Mouse (Mus musculus): ENCODE results near the gene Tmcc2. TPM values are rescaled to one million over a fixed set of nuclear protein-coding genes. Genes with fewer than 3 reads are reported as not detected.
"Not testable (repeated sequence)": the region's sequence is repeated elsewhere in the genome, so short reads cannot be mapped to it uniquely, and the experiment has no call there.

Tmcc2 gene
- polyA plus RNA-seq, 1 experiment from 2014 or later: 342 TPM

GRCm38 (mm10) chr1:132364896-132365557 lies 26.1 kb downstream of the Tmcc2 start:
- Histone ChIP-seq H3K36me3 (peaks cover 89% of the 10 kb centered on the region), H3K4me2 (peak overlapping the region; percentile 75), H3K4me3 (peak overlapping the region; percentile 89), H3K9me3 (replicated peaks) (no peaks in the 10 kb centered on the region), H3K27ac (peak overlapping the region; percentile 98), H3K4me1 (peaks cover 92% of the 10 kb centered on the region), H3K9ac (peak overlapping the region; percentile 91), H3K27me3 (replicated peaks) (no peaks in the 10 kb centered on the region)
- no peak for ATAC-seq
- 71% methylated on average over 7 of the region's 7 CpGs for WGBS (ENCODE audit: insufficient replicate concordance)

DNA sequence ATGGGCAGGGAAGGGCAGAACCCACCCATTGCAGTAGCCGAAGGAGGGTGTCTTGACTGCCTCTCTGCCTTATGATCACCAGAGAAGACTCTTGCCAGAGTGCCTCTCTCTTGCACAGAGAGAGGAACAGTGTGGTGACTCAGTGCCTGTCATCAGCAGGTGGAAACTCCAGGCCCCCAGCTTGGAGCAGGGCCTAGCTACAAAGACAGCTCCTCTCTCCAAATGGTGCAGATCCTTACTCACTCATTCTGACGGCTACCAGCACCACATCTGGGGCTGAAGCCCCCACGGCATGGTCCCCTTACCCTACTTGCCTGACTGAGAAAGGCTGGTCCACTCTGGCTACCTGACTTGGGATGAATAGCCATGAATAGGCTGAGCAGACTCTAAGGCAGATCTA lies 26.7 kb downstream of the Tmcc2 start:
- 80% methylated on average over 3 of the region's 3 CpGs for WGBS (ENCODE audit: insufficient replicate concordance)
- Histone ChIP-seq H3K9ac (peak overlapping the region; percentile 91), H3K36me3 (peaks cover 89% of the 10 kb centered on the region), H3K4me1 (peaks cover 87% of the 10 kb centered on the region), H3K27ac (peak overlapping the region; percentile 98), H3K27me3 (replicated peaks) (no peaks in the 10 kb centered on the region), H3K9me3 (replicated peaks) (no peaks in the 10 kb centered on the region), H3K4me2 (peak overlapping the region; percentile 75), H3K4me3 (peak overlapping the region; percentile 89)
- ATAC-seq: no peak

GRCm38 (mm10) chr1:132361959-132362358 lies 29.1 kb downstream of the Tmcc2 start:
- H3K27me3 ChIP-seq (replicated peaks): no peaks in the 10 kb centered on the region
- no peak overlapping the region; the same call in 1 of the 2 replicates for H3K4me3 ChIP-seq
- H3K9me3 ChIP-seq (replicated peaks): no peaks in the 10 kb centered on the region
- peak overlapping the region; percentile 27; the same call in 1 of the 2 replicates for H3K27ac ChIP-seq
- H3K4me1 ChIP-seq: peaks cover 80% of the 10 kb centered on the region
- H3K36me3 ChIP-seq: peaks cover 100% of the 10 kb centered on the region
- no peak for ATAC-seq
- no peak overlapping the region for H3K9ac ChIP-seq
- 30% methylated on average over 6 of the region's 6 CpGs for WGBS (ENCODE audit: insufficient replicate concordance)
- H3K4me2 ChIP-seq: peak overlapping the region; percentile 75

DNA sequence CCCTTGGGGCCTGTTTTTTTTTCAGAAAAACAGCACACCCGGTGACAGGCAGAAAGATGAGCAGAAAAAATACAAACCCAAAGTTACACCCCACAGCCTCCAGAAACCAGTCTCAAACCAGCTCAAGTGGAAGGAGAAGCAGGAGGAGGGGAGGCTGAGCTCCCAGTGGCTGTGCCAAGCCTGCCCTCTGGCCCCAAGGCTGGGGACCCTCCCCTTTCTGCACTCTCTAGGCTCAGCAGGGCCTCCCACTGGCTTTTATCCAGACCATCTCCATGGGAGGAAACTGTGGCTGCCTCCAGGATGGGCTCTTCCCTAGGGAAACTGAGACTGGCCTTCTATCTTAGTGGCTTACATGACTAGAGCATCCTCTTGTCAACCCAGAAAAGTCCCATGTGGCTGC lies 34.2 kb downstream of the Tmcc2 start:
- 75% methylated on average over 1 of the region's 1 CpGs for WGBS (ENCODE audit: insufficient replicate concordance)
- Histone ChIP-seq H3K27me3 (replicated peaks) (no peaks in the 10 kb centered on the region), H3K4me1 (peaks cover 45% of the 10 kb centered on the region), H3K36me3 (peaks cover 86% of the 10 kb centered on the region), H3K4me2 (no peak overlapping the region), H3K9me3 (replicated peaks) (no peaks in the 10 kb centered on the region), H3K27ac (peak overlapping the region; percentile 59), H3K9ac (no peak overlapping the region), H3K4me3 (no peak overlapping the region)
- ATAC-seq: no peak

DNA sequence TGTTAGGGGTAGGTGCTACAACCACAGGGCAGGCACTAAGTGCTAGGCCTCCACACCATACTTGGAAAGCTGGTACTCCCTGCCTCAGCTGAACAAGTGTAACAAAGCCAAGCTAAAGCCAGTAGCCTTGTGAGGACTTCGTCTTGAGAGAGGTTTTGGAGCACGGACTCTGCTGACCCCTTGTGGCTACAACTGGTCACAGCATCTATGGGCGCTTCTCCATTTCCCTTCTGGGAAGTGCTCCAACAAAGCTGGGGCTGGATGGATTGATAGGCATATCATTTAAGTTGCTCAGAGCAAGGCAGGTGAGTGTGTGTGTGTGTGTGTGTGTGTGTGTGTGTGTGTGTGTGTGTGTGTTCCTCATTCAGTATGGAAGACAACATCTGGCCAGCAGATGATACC lies 35.2 kb downstream of the Tmcc2 start:
- H3K4me2 ChIP-seq: no peak overlapping the region
- H3K4me1 ChIP-seq: peaks cover 39% of the 10 kb centered on the region
- no peak overlapping the region for H3K9ac ChIP-seq
- WGBS (ENCODE audit: insufficient replicate concordance): 6% methylated on average over 3 of the region's 3 CpGs
- peak; percentile 38 for ATAC-seq
- no peak overlapping the region; the same call in 1 of the 2 replicates for H3K27ac ChIP-seq
- no peaks in the 10 kb centered on the region for H3K27me3 ChIP-seq (replicated peaks)
- H3K9me3 ChIP-seq (replicated peaks): peaks cover 5% of the 10 kb centered on the region
- no peak overlapping the region for H3K4me3 ChIP-seq
- peaks cover 76% of the 10 kb centered on the region for H3K36me3 ChIP-seq

DNA sequence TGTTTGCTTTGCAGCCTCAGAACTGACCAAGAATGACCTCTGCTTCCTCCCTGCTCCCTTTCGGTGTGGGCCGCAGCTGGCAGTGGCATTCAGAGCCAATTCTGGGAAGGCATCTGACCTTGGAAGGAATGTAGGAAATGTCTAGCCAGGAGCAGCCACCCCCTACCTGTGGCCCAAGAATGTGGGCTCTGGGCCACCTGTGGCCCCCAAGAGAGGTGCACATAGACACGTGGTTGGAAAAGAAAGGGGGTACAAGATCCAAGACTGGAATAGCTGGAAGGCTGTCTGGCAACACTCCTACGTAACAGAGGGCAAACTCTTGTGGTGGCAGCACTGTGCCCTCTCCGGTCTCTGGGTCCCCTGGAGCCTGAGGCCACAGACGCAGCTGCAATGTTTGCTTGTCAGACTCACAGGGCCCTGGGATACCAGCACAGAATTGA lies 35.9 kb downstream of the Tmcc2 start:
- Histone ChIP-seq H3K36me3 (peaks cover 70% of the 10 kb centered on the region), H3K4me2 (no peak overlapping the region), H3K9me3 (replicated peaks) (peaks cover 8% of the 10 kb centered on the region), H3K4me3 (no peak overlapping the region), H3K27me3 (replicated peaks) (no peaks in the 10 kb centered on the region), H3K27ac (no peak overlapping the region), H3K4me1 (peaks cover 33% of the 10 kb centered on the region), H3K9ac (no peak overlapping the region)
- WGBS (ENCODE audit: insufficient replicate concordance): 80% methylated on average over 6 of the region's 6 CpGs
- ATAC-seq: peak; percentile 26

DNA sequence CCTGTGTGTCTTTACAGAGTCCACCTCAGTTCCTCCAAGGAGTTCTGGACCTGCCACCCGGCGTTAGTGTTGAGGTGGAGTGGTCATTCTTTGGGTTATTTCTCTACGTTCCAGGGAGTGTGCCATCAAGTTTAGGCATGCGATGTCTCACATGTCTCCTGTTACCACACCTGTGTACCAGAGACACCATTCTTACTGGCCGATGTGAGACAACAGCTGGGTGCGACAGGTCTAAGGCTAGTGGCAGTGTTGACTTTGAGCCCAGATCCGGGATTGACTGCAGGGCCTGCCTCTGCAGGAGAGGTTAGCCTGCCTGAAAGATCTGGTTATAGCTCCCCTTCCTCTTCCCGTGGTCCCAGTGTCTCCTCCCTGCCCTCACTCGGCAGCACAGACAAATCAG lies 36.8 kb downstream of the Tmcc2 start:
- H3K9ac ChIP-seq: no peak overlapping the region
- peaks cover 60% of the 10 kb centered on the region for H3K36me3 ChIP-seq
- no peak for ATAC-seq
- no peak overlapping the region for H3K4me3 ChIP-seq
- no peak overlapping the region for H3K4me2 ChIP-seq
- peaks cover 29% of the 10 kb centered on the region for H3K4me1 ChIP-seq
- no peaks in the 10 kb centered on the region for H3K27me3 ChIP-seq (replicated peaks)
- H3K9me3 ChIP-seq (replicated peaks): peaks cover 8% of the 10 kb centered on the region
- H3K27ac ChIP-seq: peak overlapping the region; percentile 4; the same call in 1 of the 2 replicates
- 78% methylated on average over 9 of the region's 9 CpGs for WGBS (ENCODE audit: insufficient replicate concordance)

- Histone ChIP-seq H3K9ac (no peak overlapping the region), H3K4me2 (no peak overlapping the region), H3K27me3 (replicated peaks) (no peaks in the 10 kb centered on the region), H3K4me1 (peaks cover 21% of the 10 kb centered on the region), H3K4me3 (no peak overlapping the region), H3K27ac (peak overlapping the region; percentile 37), H3K36me3 (peaks cover 52% of the 10 kb centered on the region), H3K9me3 (replicated peaks) (peaks cover 8% of the 10 kb centered on the region)
- 0 out of 2 replicates have a peak, but pooled peaks have one; percentile 10 for ATAC-seq
- 56% methylated on average over 5 of the region's 5 CpGs for WGBS (ENCODE audit: insufficient replicate concordance)
Measured at GRCm38 (mm10) chr1:132353389-132353788, 37.7 kb downstream of the Tmcc2 start.

- Histone ChIP-seq H3K9me3 (replicated peaks) (peaks cover 8% of the 10 kb centered on the region), H3K4me1 (peaks cover 25% of the 10 kb centered on the region), H3K9ac (no peak overlapping the region), H3K27me3 (replicated peaks) (0 out of 2 replicates have a peak, but pooled peaks cover 7% of the 10 kb centered on the region), H3K4me2 (no peak overlapping the region), H3K4me3 (no peak overlapping the region), H3K27ac (no peak overlapping the region), H3K36me3 (peaks cover 29% of the 10 kb centered on the region)
- 82% methylated on average over 4 of the region's 4 CpGs for WGBS (ENCODE audit: insufficient replicate concordance)
- no peak for ATAC-seq
Measured at GRCm38 (mm10) chr1:132351058-132351457, 40.0 kb downstream of the Tmcc2 start.

GRCm38 (mm10) chr1:132349601-132350000 lies 41.5 kb downstream of the Tmcc2 start:
- H3K9ac ChIP-seq; ATAC-seq; H3K4me2 ChIP-seq; H3K4me3 ChIP-seq; H3K27ac ChIP-seq; H3K27me3 ChIP-seq (replicated peaks); H3K9me3 ChIP-seq (replicated peaks): not testable (repeated sequence)
- H3K4me1 ChIP-seq: peaks cover 18% of the 10 kb centered on the region
- H3K36me3 ChIP-seq: peaks cover 14% of the 10 kb centered on the region
- WGBS (ENCODE audit: insufficient replicate concordance): 84% methylated on average over 3 of the region's 3 CpGs

DNA sequence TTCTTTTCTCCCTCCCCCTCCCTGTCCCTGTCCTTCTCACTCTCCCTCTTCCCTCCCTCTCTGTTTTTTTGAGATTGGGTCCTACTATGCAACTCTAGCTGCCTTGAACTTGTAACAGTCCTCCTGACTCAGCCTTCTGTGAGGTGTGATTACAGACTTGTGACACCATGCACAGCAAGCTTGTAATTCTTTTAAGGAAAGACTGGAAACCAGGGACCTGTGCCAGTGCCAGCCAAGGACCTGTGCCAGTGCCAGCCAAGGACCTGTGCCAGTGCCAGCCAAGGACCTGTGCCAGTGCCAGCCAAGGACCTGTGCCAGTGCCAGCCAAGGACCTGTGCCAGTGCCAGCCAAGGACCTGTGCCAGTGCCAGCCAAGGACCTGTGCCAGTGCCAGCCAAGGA lies 42.0 kb downstream of the Tmcc2 start:
- H3K27me3 ChIP-seq (replicated peaks); H3K27ac ChIP-seq; H3K4me3 ChIP-seq; H3K4me2 ChIP-seq; H3K36me3 ChIP-seq; H3K9me3 ChIP-seq (replicated peaks); H3K9ac ChIP-seq; ATAC-seq: not testable (repeated sequence)
- H3K4me1 ChIP-seq: peaks cover 13% of the 10 kb centered on the region

DNA sequence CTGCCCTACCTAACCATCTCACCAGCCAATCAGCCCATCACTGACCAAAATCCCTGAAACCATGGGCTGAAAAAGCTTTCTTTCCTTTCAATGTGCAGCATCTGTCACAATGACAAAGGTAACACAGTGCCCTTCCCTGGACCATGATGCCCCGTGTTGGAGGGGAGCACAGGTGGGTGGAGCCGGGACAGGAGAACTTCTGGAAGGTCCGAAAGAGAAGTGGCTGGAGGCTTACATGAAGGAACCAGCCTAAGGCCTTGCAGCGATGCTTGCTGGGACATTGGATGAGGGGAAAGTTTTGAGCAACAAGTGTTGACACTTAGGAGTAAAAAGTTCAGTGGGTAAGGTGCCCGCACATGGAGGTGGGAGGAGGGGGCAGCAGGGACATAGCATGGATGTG lies 42.7 kb downstream of the Tmcc2 start:
- H3K27ac ChIP-seq: no peak overlapping the region
- peaks cover 4% of the 10 kb centered on the region for H3K36me3 ChIP-seq
- WGBS (ENCODE audit: insufficient replicate concordance): 76% methylated on average over 5 of the region's 5 CpGs
- ATAC-seq: no peak
- peaks cover 8% of the 10 kb centered on the region for H3K9me3 ChIP-seq (replicated peaks)
- no peak overlapping the region for H3K9ac ChIP-seq
- no peak overlapping the region for H3K4me2 ChIP-seq
- H3K27me3 ChIP-seq (replicated peaks): 0 out of 2 replicates have a peak, but pooled peaks cover 7% of the 10 kb centered on the region
- H3K4me1 ChIP-seq: peaks cover 10% of the 10 kb centered on the region
- H3K4me3 ChIP-seq: no peak overlapping the region

DNA sequence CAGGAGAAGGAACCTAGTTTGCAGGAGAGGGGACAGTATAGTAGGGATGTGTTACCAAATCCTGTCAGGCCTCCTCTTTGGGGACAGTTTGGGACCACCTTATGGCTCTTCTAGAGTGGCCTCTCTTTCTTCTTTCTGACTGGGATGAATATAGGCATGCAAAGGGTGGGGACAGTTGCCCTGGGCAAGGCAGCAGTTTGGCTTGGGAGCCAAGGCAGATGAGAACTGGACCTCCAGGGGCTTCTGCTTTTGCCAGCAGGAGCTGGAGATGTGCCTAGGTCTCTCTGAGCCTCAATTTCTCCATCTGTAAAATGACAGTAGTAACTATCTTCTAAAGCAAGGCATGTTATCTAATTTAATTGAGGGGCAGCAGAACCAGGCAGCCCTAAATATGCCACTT lies 44.1 kb downstream of the Tmcc2 start:
- Histone ChIP-seq H3K4me3 (no peak overlapping the region), H3K4me2 (no peak overlapping the region), H3K9me3 (replicated peaks) (peaks cover 8% of the 10 kb centered on the region), H3K36me3 (no peaks in the 10 kb centered on the region), H3K27me3 (replicated peaks) (0 out of 2 replicates have a peak, but pooled peaks cover 7% of the 10 kb centered on the region), H3K27ac (peak overlapping the region; percentile 43; the same call in 1 of the 2 replicates), H3K4me1 (peaks cover 16% of the 10 kb centered on the region), H3K9ac (no peak overlapping the region)
- no peak for ATAC-seq
